Mouse (Mus musculus) limb, embryonic 14.5 days (tissue): ENCODE measurements around the gene Naf1. TPM values are rescaled to one million over a fixed set of nuclear protein-coding genes. Genes with fewer than 3 reads are reported as not detected.

Experiments
- ATAC-seq: fragments of 200-750 bp; cut with Nextera tagmentation; 2 replicates; pipeline ENCODE4 v1.8.0; 2017; ENCODE audit warnings: low read depth, moderate number of reproducible peaks, moderate TSS enrichment; ENCODE audit not compliant: low FRiP score
- DNase-seq: peaks from one replicate; pipeline ENCODE4 v3.0.0-alpha.2; 2015; ENCODE audit warnings: low spot score
- H3K27ac ChIP-seq: fragments of 300-500 bp; sonication (generic); replicated peaks from 2 replicates; pipeline ENCODE4 v1.5.1; 2014; ENCODE audit warnings: low read depth, mild to moderate bottlenecking, low read length, moderate library complexity, mixed read lengths
- H3K27me3 ChIP-seq: fragments of 300-500 bp; sonication (generic); 2 replicates; pipeline ENCODE4 v1.6.1; 2014; ENCODE audit warnings: low read length, mixed read lengths; ENCODE audit not compliant: control insufficient read depth, insufficient read depth
- H3K36me3 ChIP-seq: fragments of 300-500 bp; sonication (generic); 2 replicates; pipeline ENCODE4 v1.6.1; 2014; ENCODE audit warnings: mild to moderate bottlenecking, low read length, moderate library complexity, mixed read lengths; ENCODE audit not compliant: control insufficient read depth, insufficient read depth
- H3K4me1 ChIP-seq: fragments of 300-500 bp; sonication (generic); 2 replicates; pipeline ENCODE4 v1.6.1; 2014; ENCODE audit warnings: antibody characterized with exemption, low read length, mixed read lengths; ENCODE audit not compliant: control insufficient read depth, insufficient read depth
- H3K4me2 ChIP-seq: fragments of 300-500 bp; sonication (generic); replicated peaks from 2 replicates; pipeline ENCODE4 v1.6.1; 2014; ENCODE audit warnings: low read depth, mild to moderate bottlenecking, low read length, moderate library complexity; ENCODE audit not compliant: severe bottlenecking
- H3K4me3 ChIP-seq: fragments of 300-500 bp; sonication (generic); replicated peaks from 2 replicates; pipeline ENCODE4 v1.5.1; 2014; ENCODE audit warnings: low read length
- H3K9ac ChIP-seq: fragments of 300-500 bp; sonication (generic); 2 replicates; pipeline ENCODE4 v1.6.1; 2014; ENCODE audit warnings: mild to moderate bottlenecking, low read depth, low read length, moderate library complexity; ENCODE audit not compliant: severe bottlenecking
- H3K9me3 ChIP-seq: fragments of 300-500 bp; sonication (generic); 2 replicates; pipeline ENCODE4 v1.6.1; 2016; ENCODE audit warnings: low read length; ENCODE audit not compliant: control insufficient read depth
- POLR2A ChIP-seq: fragments of 200-500 bp; IDR thresholded peaks from 2 replicates; pipeline ENCODE4 v1.8.0; 2012; ENCODE audit warnings: inconsistent platforms, mild to moderate bottlenecking, moderate library complexity, borderline replicate concordance; ENCODE audit not compliant: insufficient read depth, insufficient read length; ENCODE audit errors: extremely low read depth
- WGBS: fragments of 180-500 bp; shearing (Covaris S2); extraction: QIAGEN DNeasy Blood & Tissue Kit; methylation state at CpG from one replicate; pipeline ENCODE4 v1.1.7; 2014; 5-methylcytosine and 5-hydroxymethylcytosine counted together
- polyA plus RNA-seq, 2 experiments: library from polyadenylated mRNA; depleted of rRNA in 1 of 2; stranded (reverse) in 1 of 2; unstranded in 1 of 2; fragments of >200 nt; fragmentation: Nextera tagmentation in 1 of 2; extraction: Ambion mirVana in 1 of 2; gene quantifications; 2 replicates each; pipeline versions ENCODE4 v1.2.1 to v1.2.3; 2012 to 2014

Gene Naf1
- polyA plus RNA-seq, 2 experiments = 5.4 to 11.0 TPM

- ATAC-seq (no peak), DNase-seq (no peak)
- Histone ChIP-seq H3K9ac (no peak overlapping the region), H3K4me3 (no peak overlapping the region), H3K9me3 (no peaks in the 10 kb centered on the region), H3K4me1 (no peaks in the 10 kb centered on the region), H3K36me3 (no peaks in the 10 kb centered on the region), H3K4me2 (no peak overlapping the region), H3K27me3 (no peaks in the 10 kb centered on the region), H3K27ac (no peak overlapping the region)
- WGBS = 62% methylated on average over 6 of the region's 6 CpGs
- no peak for TF ChIP-seq POLR2A
Measured at GRCm38 (mm10) chr8:66917695-66918467, 57.9 kb downstream of the Naf1 start.

- WGBS = 68% methylated on average over 4 of the region's 4 CpGs
- DNase-seq (no peak), ATAC-seq (no peak)
- no peak overlapping the region for H3K4me2 ChIP-seq
- no peaks in the 10 kb centered on the region for H3K4me1 ChIP-seq
- no peak overlapping the region for H3K9ac ChIP-seq
- no peaks in the 10 kb centered on the region for H3K9me3 ChIP-seq
- no peak overlapping the region for H3K4me3 ChIP-seq
- H3K36me3 ChIP-seq = no peaks in the 10 kb centered on the region
- no peak overlapping the region for H3K27ac ChIP-seq
- no peaks in the 10 kb centered on the region for H3K27me3 ChIP-seq
- no peak for TF ChIP-seq POLR2A
Measured at GRCm38 (mm10) chr8:66918471-66918870, 58.5 kb downstream of the Naf1 start.

- ATAC-seq = no peak
- no peaks in the 10 kb centered on the region for H3K9me3 ChIP-seq
- no peak for DNase-seq
- WGBS = 87% methylated on average over 4 of the region's 4 CpGs
- no peaks in the 10 kb centered on the region for H3K27me3 ChIP-seq
- no peak for TF ChIP-seq POLR2A
- H3K27ac ChIP-seq = no peak overlapping the region
- no peak overlapping the region for H3K9ac ChIP-seq
- H3K4me3 ChIP-seq = no peak overlapping the region
- no peak overlapping the region for H3K4me2 ChIP-seq
- H3K4me1 ChIP-seq = no peaks in the 10 kb centered on the region
- H3K36me3 ChIP-seq = no peaks in the 10 kb centered on the region
Measured at GRCm38 (mm10) chr8:66933746-66934145, 73.7 kb downstream of the Naf1 start.

GRCm38 (mm10) chr8:66936236-66936635 is 76.2 kb downstream of the Naf1 start:
- ATAC-seq (no peak), DNase-seq (no peak)
- H3K4me3 ChIP-seq = no peak overlapping the region
- H3K4me2 ChIP-seq = no peak overlapping the region
- H3K9me3 ChIP-seq = no peaks in the 10 kb centered on the region
- no peak overlapping the region for H3K9ac ChIP-seq
- no peaks in the 10 kb centered on the region for H3K4me1 ChIP-seq
- 81% methylated on average over 3 of the region's 3 CpGs for WGBS
- H3K27ac ChIP-seq = no peak overlapping the region
- H3K36me3 ChIP-seq = no peaks in the 10 kb centered on the region
- no peak for TF ChIP-seq POLR2A
- H3K27me3 ChIP-seq = no peaks in the 10 kb centered on the region

Other genes with a start within 250 kb of the Naf1 start
- 0.06 and 0.10 TPM in 2 replicates for gene Npy5r, start 172.1 kb upstream of the Naf1 start, polyA plus RNA-seq (2012; rRNA removed)
- not detected in 2 replicates for gene Npy5r, start 172.1 kb upstream of the Naf1 start, polyA plus RNA-seq (2014; fragmentation: Nextera tagmentation; extraction: Ambion mirVana)
- 1.7 TPM in 2 replicates for gene Npy1r, start 163.0 kb upstream of the Naf1 start, polyA plus RNA-seq (2012; rRNA removed)
- gene Npy1r, start 163.0 kb upstream of the Naf1 start, polyA plus RNA-seq (2014; fragmentation: Nextera tagmentation; extraction: Ambion mirVana) = 1.5 and 1.9 TPM in 2 replicates